Mouse (Mus musculus) adrenal gland, adult 2 months (tissue): ENCODE results near the gene Ubl4a. TPM values are rescaled to one million over a fixed set of nuclear protein-coding genes. Genes with fewer than 3 reads are reported as not detected.

Source experiments
- microRNA-seq, 2 experiments: library from miRNA; unstranded; fragments of <30 nt; microRNA quantifications; one replicate each; pipeline ENCODE4 v1.2.0; 2021
- polyA plus RNA-seq: library from polyadenylated mRNA; depleted of rRNA; stranded (reverse); fragments of >200 nt; gene quantifications from 2 replicates; pipeline ENCODE4 v1.2.3, GENCODE M21; 2012; rRNA removed
- total RNA-seq, 2 experiments: library from RNA; stranded (reverse); gene quantifications; 2 replicates each; pipeline ENCODE4 v1.2.3; 2021

Gene Ubl4a
- total and polyA plus RNA-seq, 3 experiments: 37.0 to 67.5 (median 64.3) TPM

Small RNA genes within 50 kb of the gene (microRNA-seq; reads per million reads assigned to microRNA genes)
- gene Mir7092: 0 to 0.41 reads per million in 2 experiments

Other genes starting within 250 kb of the Ubl4a start
- not detected for gene Opn1mw, start 245.8 kb downstream of the Ubl4a start, total RNA-seq
- gene Opn1mw, start 245.8 kb downstream of the Ubl4a start, polyA plus RNA-seq: not detected in 2 replicates
- gene Mecp2, start 237.9 kb downstream of the Ubl4a start, total RNA-seq: 10 to 100 TPM; 31.3 to 34.8 TPM
- gene Mecp2, start 237.9 kb downstream of the Ubl4a start, polyA plus RNA-seq: 3.7 and 4.7 TPM in 2 replicates
- not detected for gene Tex28, start 205.4 kb downstream of the Ubl4a start, total RNA-seq
- not detected in 2 replicates for gene Tex28, start 205.4 kb downstream of the Ubl4a start, polyA plus RNA-seq
- gene Tktl1, start 196.0 kb downstream of the Ubl4a start, total RNA-seq: not detected
- not detected in 2 replicates for gene Tktl1, start 196.0 kb downstream of the Ubl4a start, polyA plus RNA-seq
- 100 to 1,000 TPM; 120 to 195 TPM for gene Flna, start 123.4 kb downstream of the Ubl4a start, total RNA-seq
- 134 and 139 TPM in 2 replicates for gene Flna, start 123.4 kb downstream of the Ubl4a start, polyA plus RNA-seq
- 100 to 1,000 TPM in 1 of 2 experiments, 10 to 100 TPM in 1; 53.9 to 170 TPM for gene Emd, start 118.5 kb downstream of the Ubl4a start, total RNA-seq
- 68.7 and 74.1 TPM in 2 replicates for gene Emd, start 118.5 kb downstream of the Ubl4a start, polyA plus RNA-seq
- 100 to 1,000 TPM; 220 to 443 TPM for gene Rpl10, start 102.4 kb downstream of the Ubl4a start, total RNA-seq
- 692 and 707 TPM in 2 replicates for gene Rpl10, start 102.4 kb downstream of the Ubl4a start, polyA plus RNA-seq
- 10 to 100 TPM; 56.6 to 74.2 TPM for gene Taz, start 91.3 kb downstream of the Ubl4a start, total RNA-seq
- 126 and 136 TPM in 2 replicates for gene Taz, start 91.3 kb downstream of the Ubl4a start, polyA plus RNA-seq
- 10 to 100 TPM; 13.1 to 13.5 TPM for gene Dnase1l1, start 90.9 kb downstream of the Ubl4a start, total RNA-seq
- gene Dnase1l1, start 90.9 kb downstream of the Ubl4a start, polyA plus RNA-seq: 7.5 and 9.5 TPM in 2 replicates
- gene Atp6ap1, start 76.1 kb downstream of the Ubl4a start, total RNA-seq: 100 to 1,000 TPM; 262 to 281 TPM
- 358 and 481 TPM in 2 replicates for gene Atp6ap1, start 76.1 kb downstream of the Ubl4a start, polyA plus RNA-seq
- 100 to 1,000 TPM; 252 TPM for gene Gdi1, start 68.2 kb downstream of the Ubl4a start, total RNA-seq
- gene Gdi1, start 68.2 kb downstream of the Ubl4a start, polyA plus RNA-seq: 160 and 195 TPM in 2 replicates
- gene Fam50a, start 60.2 kb downstream of the Ubl4a start, total RNA-seq: 10 to 100 TPM; 61.5 to 87.6 TPM
- gene Fam50a, start 60.2 kb downstream of the Ubl4a start, polyA plus RNA-seq: 23.8 and 28.3 TPM in 2 replicates
- 10 to 100 TPM in 1 of 2 experiments, 1 to 10 TPM in 1; 7.2 to 12.0 TPM for gene Plxna3, start 44.2 kb downstream of the Ubl4a start, total RNA-seq
- 13.5 and 19.9 TPM in 2 replicates for gene Plxna3, start 44.2 kb downstream of the Ubl4a start, polyA plus RNA-seq
- gene Lage3, start 19.6 kb downstream of the Ubl4a start, total RNA-seq: 10 to 100 TPM; 47.4 to 56.2 TPM
- gene Lage3, start 19.6 kb downstream of the Ubl4a start, polyA plus RNA-seq: 31.4 and 44.2 TPM in 2 replicates
- gene Slc10a3, start 131 bp upstream of the Ubl4a start, total RNA-seq: 10 to 100 TPM; 16.9 to 27.8 TPM
- 23.1 and 27.3 TPM in 2 replicates for gene Slc10a3, start 131 bp upstream of the Ubl4a start, polyA plus RNA-seq
- gene Fam3a, start 20.1 kb upstream of the Ubl4a start, total RNA-seq: 10 to 100 TPM; 25.1 to 36.6 TPM
- gene Fam3a, start 20.1 kb upstream of the Ubl4a start, polyA plus RNA-seq: 48.8 and 51.3 TPM in 2 replicates
- gene Ikbkg, start 20.1 kb upstream of the Ubl4a start, total RNA-seq: 100 to 1,000 TPM in 1 of 2 experiments, 10 to 100 TPM in 1; 61.8 to 103 TPM
- gene Ikbkg, start 20.1 kb upstream of the Ubl4a start, polyA plus RNA-seq: 13.7 and 17.3 TPM in 2 replicates
- gene G6pdx, start 56.0 kb upstream of the Ubl4a start, total RNA-seq: 100 to 1,000 TPM; 169 to 217 TPM
- 55.0 and 66.1 TPM in 2 replicates for gene G6pdx, start 56.0 kb upstream of the Ubl4a start, polyA plus RNA-seq
- not detected for gene Gm6880, start 108.2 kb upstream of the Ubl4a start, total RNA-seq
- not detected in 2 replicates for gene Gm6880, start 108.2 kb upstream of the Ubl4a start, polyA plus RNA-seq
- not detected for gene Olfr1326-ps1, start 201.7 kb upstream of the Ubl4a start, total RNA-seq
- gene Olfr1326-ps1, start 201.7 kb upstream of the Ubl4a start, polyA plus RNA-seq: not detected in 2 replicates
- not detected for gene Olfr1325, start 219.5 kb upstream of the Ubl4a start, total RNA-seq
- not detected in 2 replicates for gene Olfr1325, start 219.5 kb upstream of the Ubl4a start, polyA plus RNA-seq